In the genomic region with DNA sequence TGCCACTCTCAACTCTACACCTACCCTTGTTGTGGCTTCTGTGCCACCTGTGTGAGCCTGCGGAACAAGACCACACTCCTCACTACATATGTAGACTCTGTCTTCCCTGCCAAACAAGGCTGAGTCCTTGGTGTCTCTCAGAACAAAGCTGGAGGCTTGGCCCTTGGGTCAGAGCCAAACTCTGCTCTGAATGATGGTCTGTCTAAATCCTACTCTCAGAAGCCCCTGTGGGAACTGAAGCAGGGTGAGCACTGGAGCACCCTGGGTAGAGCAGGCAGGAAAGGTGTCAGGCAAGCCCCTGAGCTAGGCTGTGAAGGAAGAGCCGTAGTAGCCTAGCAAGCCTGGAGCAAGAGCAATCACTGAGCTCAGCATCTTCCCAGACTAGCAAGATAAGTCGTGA, we compare ENCODE assay signal across 13 mouse cellular contexts. TPM values are rescaled to one million over a fixed set of nuclear protein-coding genes. Genes with fewer than 3 reads are reported as not detected.
DNase-seq lines count a peak whose midpoint lies in the region; ATAC-seq and TF ChIP-seq lines count a peak whose summit lies in the region.
"Had no signal": no experiment of that assay in that cellular context is flagged by ENCODE, and none has a peak within 500 bp of the region (broad histone marks: within the 10 kb centered on the region; RNA-seq: fewer than 3 reads in every experiment).

No protein-coding gene starts in this region.

- no peak overlapping the region for H3K9ac ChIP-seq in limb, embryonic 12.5 days (replicated peaks)
- H3K9ac ChIP-seq: hindbrain, embryonic 14.5 days; midbrain, embryonic 12.5 days had no signal

- H3K9me3 ChIP-seq in limb, embryonic 12.5 days, result no peaks in the 10 kb centered on the region
- H3K9me3 ChIP-seq in limb, embryonic 10.5 days (replicated peaks), result no peaks in the 10 kb centered on the region
- H3K9me3 ChIP-seq: midbrain, embryonic 12.5 days had no signal

- no peak overlapping the region for H3K4me3 ChIP-seq in limb, embryonic 12.5 days (replicated peaks)
- no peak overlapping the region for H3K4me3 ChIP-seq in limb, embryonic 10.5 days
- H3K4me3 ChIP-seq in thymus, adult 2 months (ENCODE audit: control insufficient read depth, insufficient read depth, low read length), result no peak overlapping the region
- H3K4me3 ChIP-seq in macrophage (ENCODE audit: inconsistent target), result no peak overlapping the region
- H3K4me3 ChIP-seq: erythroblast, embryonic 14.5 days; midbrain, embryonic 12.5 days had no signal

- no peak for ATAC-seq in limb, embryonic 12.5 days (ENCODE audit: insufficient number of reproducible peaks, insufficient read depth, low FRiP score, low TSS enrichment, low read depth)

- no peaks in the 10 kb centered on the region for H3K27me3 ChIP-seq in limb, embryonic 12.5 days
- no peaks in the 10 kb centered on the region for H3K27me3 ChIP-seq in limb, embryonic 10.5 days (ENCODE audit: low read depth, poor library complexity, severe bottlenecking)
- no peaks in the 10 kb centered on the region for H3K27me3 ChIP-seq in thymus, adult 2 months (ENCODE audit: control insufficient read depth, insufficient read depth, low read length)

- H3K79me2 ChIP-seq in macrophage (ENCODE audit: inconsistent target), result no peaks in the 10 kb centered on the region

- TF ChIP-seq POLR2A in thymus, adult 2 months (IDR thresholded peaks at IDR 0.05; ENCODE audit: control insufficient read depth, extremely low read depth, insufficient read depth, low read length, poor library complexity), result no peak

- WGBS in limb, embryonic 12.5 days, result 71% methylated on average over 3 of the region's 3 CpGs
- 74% methylated on average over 3 of the region's 3 CpGs for WGBS in limb, embryonic 10.5 days
- 15% methylated on average over 3 of the region's 3 CpGs for WGBS in thymus, adult 2 months
- WGBS in macrophage (ENCODE audit: missing documents), result 62% methylated on average over 3 of the region's 3 CpGs

- no peak overlapping the region for H3K4me2 ChIP-seq in limb, embryonic 12.5 days
- H3K4me2 ChIP-seq: hindbrain, embryonic 14.5 days; midbrain, embryonic 12.5 days had no signal

- DNase-seq in limb, embryonic 10.5 days (ENCODE audit: low spot score), result no peak
- peak; percentile 50 for DNase-seq in thymus, adult 2 months
- no peak for DNase-seq in thymus, adult 18-20 months
- no peak for DNase-seq in urinary bladder, postnatal 36 days (ENCODE audit: low spot score in 2 of 2)
- DNase-seq in c-Kit-positive CD71-positive TER-119-positive erythroid progenitor cells, embryonic 14.5 days (ENCODE audit: low spot score), result no peak

- TF ChIP-seq CTCF in thymus, adult 2 months (IDR thresholded peaks at IDR 0.05; ENCODE audit: borderline replicate concordance, control insufficient read depth, extremely low read depth, insufficient read depth, low read length, poor library complexity), result no peak

- H3K4me1 ChIP-seq in limb, embryonic 12.5 days (replicated peaks), result peaks cover 14% of the 10 kb centered on the region
- H3K4me1 ChIP-seq in limb, embryonic 10.5 days, result peaks cover 26% of the 10 kb centered on the region
- H3K4me1 ChIP-seq in thymus, adult 2 months (replicated peaks; ENCODE audit: control insufficient read depth, insufficient read depth, low read length), result peaks cover 75% of the 10 kb centered on the region

- no peaks in the 10 kb centered on the region for H3K36me3 ChIP-seq in limb, embryonic 12.5 days
- H3K36me3 ChIP-seq in limb, embryonic 10.5 days, result no peaks in the 10 kb centered on the region
- H3K36me3 ChIP-seq in thymus, adult 2 months (ENCODE audit: control insufficient read depth, insufficient read depth, low read length), result no peaks in the 10 kb centered on the region
- H3K36me3 ChIP-seq in macrophage (ENCODE audit: inconsistent target), result no peaks in the 10 kb centered on the region
- H3K36me3 ChIP-seq: midbrain, embryonic 12.5 days had no signal

- 0 out of 2 replicates have a peak overlapping the region, but pooled peaks have one; percentile 1 for H3K27ac ChIP-seq in limb, embryonic 12.5 days
- H3K27ac ChIP-seq in limb, embryonic 10.5 days, result no peak overlapping the region
- H3K27ac ChIP-seq in thymus, adult 2 months (ENCODE audit: control insufficient read depth, insufficient read depth, low read length), result peak overlapping the region; percentile 79; the same call in 1 of the 2 replicates
- H3K27ac ChIP-seq in macrophage, result peak overlapping the region; percentile 15; the same call in 1 of the 2 replicates
- H3K27ac ChIP-seq: hindbrain, embryonic 14.5 days; midbrain, embryonic 12.5 days had no signal

RNA-seq across cellular contexts. Expression of gene Egfl7, which starts 29.6 kb away (rescaled TPM):
- polyA plus RNA-seq in limb, embryonic 12.5 days (2016; fragmentation: Nextera tagmentation; extraction: Ambion mirVana), result 77.4 and 82.1 TPM in 2 replicates
- polyA plus RNA-seq in limb, embryonic 10.5 days (2016; fragmentation: Nextera tagmentation; extraction: Ambion mirVana), result 96.5 and 97.2 TPM in 2 replicates
- 63.9 and 105 TPM in 2 replicates for polyA plus RNA-seq in thymus, adult 2 months (2012; rRNA removed)
- 1 to 10 TPM in 2 of 26 experiments, under 1 TPM in 1, not detected in 23; 0.98 to 2.8 (median 2.1) TPM for total RNA-seq in macrophage (2018; cell fraction: chromatin; rRNA removed)
- 1 to 10 TPM in 5 of 26 experiments, under 1 TPM in 18, not detected in 3; 0.17 to 1.6 (median 0.71) TPM for total RNA-seq in macrophage (2018; cell fraction: cytosol; rRNA removed)
- 1 to 10 TPM in 4 of 26 experiments, under 1 TPM in 1, not detected in 21; 0.59 to 2.7 (median 1.3) TPM for total RNA-seq in macrophage (2018; cell fraction: nucleus; rRNA removed)
- polyA plus RNA-seq in macrophage (2018), result 0.33 to 1.4 TPM (median 1.2 TPM) in 3 replicates

RNA-seq across cellular contexts. Expression of gene Notch1, which starts 33.7 kb away (rescaled TPM):
- polyA plus RNA-seq in limb, embryonic 12.5 days (2016; fragmentation: Nextera tagmentation; extraction: Ambion mirVana), result 13.7 and 14.0 TPM in 2 replicates
- 8.5 and 11.8 TPM in 2 replicates for polyA plus RNA-seq in limb, embryonic 10.5 days (2016; fragmentation: Nextera tagmentation; extraction: Ambion mirVana)
- 159 and 219 TPM in 2 replicates for polyA plus RNA-seq in thymus, adult 2 months (2012; rRNA removed)
- total RNA-seq in macrophage (2018; cell fraction: chromatin; rRNA removed), result 100 to 1,000 TPM in 11 of 26 experiments, 10 to 100 TPM in 15; 44.2 to 406 (median 95.6) TPM
- total RNA-seq in macrophage (2018; cell fraction: cytosol; rRNA removed), result 10 to 100 TPM in 25 of 26 experiments, 1 to 10 TPM in 1; 7.8 to 71.2 (median 19.0) TPM
- total RNA-seq in macrophage (2018; cell fraction: nucleus; rRNA removed), result 100 to 1,000 TPM in 4 of 26 experiments, 10 to 100 TPM in 22; 40.8 to 409 (median 59.9) TPM
- 7.4 to 12.5 TPM (median 11.5 TPM) in 3 replicates for polyA plus RNA-seq in macrophage (2018)

RNA-seq across cellular contexts. Expression of gene Gm20532, which starts 36.2 kb away (rescaled TPM):
- polyA plus RNA-seq in limb, embryonic 12.5 days (2016; fragmentation: Nextera tagmentation; extraction: Ambion mirVana), result 0.31 TPM in 1 of 2 replicates, not detected in the other
- not detected in 2 replicates for polyA plus RNA-seq in limb, embryonic 10.5 days (2016; fragmentation: Nextera tagmentation; extraction: Ambion mirVana)
- not detected in 2 replicates for polyA plus RNA-seq in thymus, adult 2 months (2012; rRNA removed)
- not detected for total RNA-seq in macrophage (2018; cell fraction: chromatin; rRNA removed)
- under 1 TPM in 1 of 26 experiments, not detected in 25; 0.14 TPM for total RNA-seq in macrophage (2018; cell fraction: cytosol; rRNA removed)
- total RNA-seq in macrophage (2018; cell fraction: nucleus; rRNA removed), result not detected
- 0.22 TPM in 1 of 3 replicates, not detected in the others for polyA plus RNA-seq in macrophage (2018)
- total RNA-seq: ES-E14; left cerebral cortex, postnatal 14 days had no signal
- polyA plus RNA-seq: erythroblast, embryonic 14.5 days; hindbrain, embryonic 14.5 days; midbrain, embryonic 12.5 days; testis, adult 2 months had no signal

RNA-seq across cellular contexts. Expression of gene Agpat2, which starts 54.0 kb away (rescaled TPM):
- polyA plus RNA-seq in limb, embryonic 12.5 days (2016; fragmentation: Nextera tagmentation; extraction: Ambion mirVana), result 17.1 and 18.4 TPM in 2 replicates
- polyA plus RNA-seq in limb, embryonic 10.5 days (2016; fragmentation: Nextera tagmentation; extraction: Ambion mirVana), result 13.2 and 14.5 TPM in 2 replicates
- polyA plus RNA-seq in thymus, adult 2 months (2012; rRNA removed), result 89.3 and 137 TPM in 2 replicates
- 10 to 100 TPM in 14 of 26 experiments, 1 to 10 TPM in 12; 2.1 to 27.3 (median 10.4) TPM for total RNA-seq in macrophage (2018; cell fraction: chromatin; rRNA removed)
- 10 to 100 TPM; 15.1 to 41.4 (median 22.9) TPM for total RNA-seq in macrophage (2018; cell fraction: cytosol; rRNA removed)
- total RNA-seq in macrophage (2018; cell fraction: nucleus; rRNA removed), result 10 to 100 TPM in 20 of 26 experiments, 1 to 10 TPM in 6; 6.4 to 27.3 (median 13.7) TPM
- 26.9 to 35.7 TPM (median 35.5 TPM) in 3 replicates for polyA plus RNA-seq in macrophage (2018)

Comparison
In these comparisons a context has a peak if more than half of its experiments do, and no peak if none do; other contexts are left out.
1. RNA of gene Egfl7, which starts 29.6 kb away (polyA plus RNA-seq): 63.9 to 105 TPM in thymus, adult 2 months, 96.5 to 97.2 TPM in limb, embryonic 10.5 days and 77.4 to 82.1 TPM in limb, embryonic 12.5 days; 0.33 to 1.4 TPM in macrophage; every median in the first group is over 10 times any median in the second.
2. RNA of gene Notch1, which starts 33.7 kb away (polyA plus RNA-seq): 159 to 219 TPM in thymus, adult 2 months; 13.7 to 14.0 TPM in limb, embryonic 12.5 days, 8.5 to 11.8 TPM in limb, embryonic 10.5 days and 7.4 to 12.5 TPM in macrophage; every median in the first group is over 10 times any median in the second.